Mouse (Mus musculus) small intestine, adult 2 months (tissue): ENCODE measurements around the gene Rhbdf2.
"Not testable (repeated sequence)": the region's sequence is repeated elsewhere in the genome, so short reads cannot be mapped to it uniquely, and the experiment has no call there.

Source experiments
- CTCF ChIP-seq: fragments of 200-500 bp; IDR thresholded peaks from 2 replicates; pipeline ENCODE4 v1.5.1; 2012; ENCODE audit warnings: low read depth, mild to moderate bottlenecking, control low read depth, inconsistent platforms, low read length, moderate library complexity, mixed read lengths; ENCODE audit not compliant: insufficient replicate concordance, insufficient read length; ENCODE audit errors: extremely low read depth
- POLR2A ChIP-seq: fragments of 200-500 bp; IDR thresholded peaks from 2 replicates; pipeline ENCODE4 v1.6.1; 2012; ENCODE audit warnings: low read depth, mild to moderate bottlenecking, control low read depth, inconsistent platforms, low read length, moderate library complexity

DNA sequence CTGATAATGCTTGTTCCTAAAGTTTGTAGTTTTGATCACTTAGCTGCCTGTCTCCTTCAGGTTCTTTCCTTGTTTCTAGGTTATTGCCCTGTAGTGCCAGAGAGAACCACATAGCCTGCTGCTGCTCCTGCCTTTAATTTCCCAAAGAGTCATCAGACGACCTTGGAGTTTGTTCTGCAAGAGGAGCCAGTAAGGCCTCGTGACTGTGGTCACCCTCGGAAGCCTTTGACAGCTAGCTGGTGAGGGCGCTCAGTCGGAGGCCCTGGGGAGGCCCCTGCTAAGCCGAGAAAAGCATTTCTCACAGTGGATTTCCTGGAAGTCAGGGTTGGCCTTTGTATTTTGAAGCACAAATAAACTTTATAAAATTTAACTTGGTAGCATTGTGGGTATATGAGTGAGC, 48.6 kb upstream of the Rhbdf2 start:
- not testable (repeated sequence) for TF ChIP-seq POLR2A, CTCF
